Mouse (Mus musculus): Measurements from ENCODE around the gene Stk19. TPM values are rescaled to one million over a fixed set of nuclear protein-coding genes. Genes with fewer than 3 reads are reported as not detected.

Gene Stk19
- polyA plus RNA-seq (2014; fragmentation: Nextera tagmentation; extraction: Ambion mirVana) = 25.9 and 28.8 TPM in 2 replicates

- Histone ChIP-seq H3K4me3 (replicated peaks; ENCODE audit: low read length) (peak within 1 kb of the TSS; percentile 53), H3K36me3 (replicated peaks; ENCODE audit: control insufficient read depth, insufficient read depth) (peaks cover 54% of the 10 kb centered on the region), H3K4me2 (replicated peaks) (peak within 1 kb of the TSS; percentile 93), H3K4me1 (replicated peaks; ENCODE audit: control insufficient read depth, insufficient read depth, low read length) (peaks cover 21% of the 10 kb centered on the region), H3K9ac (peak within 1 kb of the TSS; percentile 65), H3K27me3 (ENCODE audit: control insufficient read depth, insufficient read depth, low read length) (no peaks in the 10 kb centered on the region), H3K9me3 (ENCODE audit: control insufficient read depth, low read length) (no peaks in the 10 kb centered on the region), H3K27ac (peak within 1 kb of the TSS; percentile 70)
- peak; percentile 98 for DNase-seq (ENCODE audit: low spot score)
- ATAC-seq (ENCODE audit: low FRiP score) = peak; percentile 92
- WGBS = 0% methylated on average over 40 of the region's 40 CpGs
Observed at GRCm38 (mm10) chr17:34836856-34837221, at the start of gene Stk19, which contains the start of gene Dxo. TSS of gene Stk19 (minus strand) at chr17:34836945. TSS of gene Dxo (plus strand) at chr17:34837019.

- DNase-seq (ENCODE audit: low spot score) (no peak), ATAC-seq (ENCODE audit: low FRiP score) (no peak)
- no peak overlapping the region for H3K27ac ChIP-seq
- WGBS = 79% methylated on average over 3 of the region's 3 CpGs
- H3K4me3 ChIP-seq (replicated peaks; ENCODE audit: low read length) = no peak overlapping the region
- no peaks in the 10 kb centered on the region for H3K9me3 ChIP-seq (ENCODE audit: control insufficient read depth, low read length)
- H3K27me3 ChIP-seq (ENCODE audit: control insufficient read depth, insufficient read depth, low read length) = no peaks in the 10 kb centered on the region
- H3K36me3 ChIP-seq (replicated peaks; ENCODE audit: control insufficient read depth, insufficient read depth) = no peaks in the 10 kb centered on the region
- no peak overlapping the region for H3K9ac ChIP-seq
- no peaks in the 10 kb centered on the region for H3K4me1 ChIP-seq (replicated peaks; ENCODE audit: control insufficient read depth, insufficient read depth, low read length)
- H3K4me2 ChIP-seq (replicated peaks) = no peak overlapping the region
Observed at GRCm38 (mm10) chr17:34885615-34886014, 48.9 kb upstream of the Stk19 start.

- 91% methylated on average over 6 of the region's 6 CpGs for WGBS
- Histone ChIP-seq H3K4me2 (replicated peaks) (no peak overlapping the region), H3K36me3 (replicated peaks; ENCODE audit: control insufficient read depth, insufficient read depth) (no peaks in the 10 kb centered on the region), H3K27me3 (ENCODE audit: control insufficient read depth, insufficient read depth, low read length) (no peaks in the 10 kb centered on the region), H3K9me3 (ENCODE audit: control insufficient read depth, low read length) (no peaks in the 10 kb centered on the region), H3K9ac (no peak overlapping the region), H3K4me1 (replicated peaks; ENCODE audit: control insufficient read depth, insufficient read depth, low read length) (no peaks in the 10 kb centered on the region), H3K27ac (no peak overlapping the region), H3K4me3 (replicated peaks; ENCODE audit: low read length) (no peak overlapping the region)
- ATAC-seq (ENCODE audit: low FRiP score) (no peak), DNase-seq (ENCODE audit: low spot score) (no peak)
Observed at GRCm38 (mm10) chr17:34884704-34885103, 48.0 kb upstream of the Stk19 start.

GRCm38 (mm10) chr17:34883332-34883731 lies 46.6 kb upstream of the Stk19 start:
- Histone ChIP-seq H3K9me3 (ENCODE audit: control insufficient read depth, low read length) (no peaks in the 10 kb centered on the region), H3K4me1 (replicated peaks; ENCODE audit: control insufficient read depth, insufficient read depth, low read length) (no peaks in the 10 kb centered on the region), H3K27me3 (ENCODE audit: control insufficient read depth, insufficient read depth, low read length) (no peaks in the 10 kb centered on the region), H3K27ac (no peak overlapping the region), H3K4me2 (replicated peaks) (no peak overlapping the region), H3K36me3 (replicated peaks; ENCODE audit: control insufficient read depth, insufficient read depth) (no peaks in the 10 kb centered on the region), H3K4me3 (replicated peaks; ENCODE audit: low read length) (no peak overlapping the region), H3K9ac (no peak overlapping the region)
- ATAC-seq (ENCODE audit: low FRiP score) (no peak), DNase-seq (ENCODE audit: low spot score) (no peak)
- WGBS = 70% methylated on average over 3 of the region's 3 CpGs

- no peaks in the 10 kb centered on the region for H3K36me3 ChIP-seq (replicated peaks; ENCODE audit: control insufficient read depth, insufficient read depth)
- H3K27me3 ChIP-seq (ENCODE audit: control insufficient read depth, insufficient read depth, low read length) = no peaks in the 10 kb centered on the region
- H3K4me2 ChIP-seq (replicated peaks) = no peak within 1 kb of the TSS
- no peak for ATAC-seq (ENCODE audit: low FRiP score)
- H3K4me1 ChIP-seq (replicated peaks; ENCODE audit: control insufficient read depth, insufficient read depth, low read length) = no peaks in the 10 kb centered on the region
- H3K27ac ChIP-seq = no peak within 1 kb of the TSS
- DNase-seq (ENCODE audit: low spot score) = no peak
- H3K4me3 ChIP-seq (replicated peaks; ENCODE audit: low read length) = no peak within 1 kb of the TSS
- WGBS = 9% methylated on average over 15 of the region's 15 CpGs
- H3K9me3 ChIP-seq (ENCODE audit: control insufficient read depth, low read length) = no peaks in the 10 kb centered on the region
- no peak within 1 kb of the TSS for H3K9ac ChIP-seq
Observed at GRCm38 (mm10) chr17:34881683-34882310, 45.1 kb upstream of the Stk19 start, which contains the start of gene Gm20547. TSS of gene Gm20547 (minus strand) at chr17:34882042.

- no peaks in the 10 kb centered on the region for H3K9me3 ChIP-seq (ENCODE audit: control insufficient read depth, low read length)
- DNase-seq (ENCODE audit: low spot score) = no peak
Observed at GRCm38 (mm10) chr17:34881166-34881565, 44.4 kb upstream of the Stk19 start.

DNA sequence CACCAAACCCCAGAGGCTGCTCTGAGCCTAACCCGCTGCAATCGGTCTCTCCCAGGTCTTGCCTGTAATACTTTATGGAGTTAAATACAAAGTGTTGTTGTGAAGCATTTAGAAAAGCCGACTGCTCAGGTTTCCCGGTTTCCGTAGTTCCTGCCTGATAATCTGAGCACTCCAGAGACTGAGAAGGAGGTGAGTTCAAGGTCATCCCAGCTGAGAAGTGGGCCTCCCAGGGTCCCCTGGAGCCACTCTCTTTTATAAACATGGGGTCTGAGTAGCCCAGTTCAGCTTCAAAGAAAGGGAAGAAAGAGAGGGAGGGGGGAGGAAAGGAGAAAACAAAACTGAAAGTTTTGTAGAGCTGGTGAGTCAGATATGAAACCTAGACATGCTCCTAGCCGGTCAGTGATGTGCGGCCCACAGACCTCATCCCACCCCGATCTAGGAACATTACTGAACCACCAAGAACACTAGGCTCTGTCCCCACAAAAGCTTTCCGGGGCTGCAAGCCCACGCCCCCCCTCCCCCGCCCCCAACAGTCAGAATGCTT lies 42.7 kb upstream of the Stk19 start, which contains the start of gene Zbtb12:
Gene Zbtb12 (plus strand): TSS at position 148 of the 544 bp plus-strand sequence.
- Histone ChIP-seq H3K4me3 (replicated peaks; ENCODE audit: low read length) (no peak within 1 kb of the TSS), H3K9me3 (ENCODE audit: control insufficient read depth, low read length) (no peaks in the 10 kb centered on the region), H3K27ac (no peak within 1 kb of the TSS), H3K9ac (no peak within 1 kb of the TSS), H3K27me3 (ENCODE audit: control insufficient read depth, insufficient read depth, low read length) (no peaks in the 10 kb centered on the region), H3K4me2 (replicated peaks) (no peak within 1 kb of the TSS), H3K36me3 (replicated peaks; ENCODE audit: control insufficient read depth, insufficient read depth) (no peaks in the 10 kb centered on the region), H3K4me1 (replicated peaks; ENCODE audit: control insufficient read depth, insufficient read depth, low read length) (no peaks in the 10 kb centered on the region)
- WGBS = 70% methylated on average over 11 of the region's 11 CpGs
- DNase-seq (ENCODE audit: low spot score) (no peak), ATAC-seq (ENCODE audit: low FRiP score) (no peak)

More at GRCm38 (mm10) chr17:34881166-34881565, 44.4 kb upstream of the Stk19 start:
- no peak for ATAC-seq (ENCODE audit: low FRiP score)
- Histone ChIP-seq H3K4me1 (replicated peaks; ENCODE audit: control insufficient read depth, insufficient read depth, low read length) (no peaks in the 10 kb centered on the region), H3K9ac (no peak overlapping the region), H3K36me3 (replicated peaks; ENCODE audit: control insufficient read depth, insufficient read depth) (no peaks in the 10 kb centered on the region), H3K27me3 (ENCODE audit: control insufficient read depth, insufficient read depth, low read length) (no peaks in the 10 kb centered on the region), H3K27ac (no peak overlapping the region), H3K4me3 (replicated peaks; ENCODE audit: low read length) (no peak overlapping the region), H3K4me2 (replicated peaks) (no peak overlapping the region)

DNA sequence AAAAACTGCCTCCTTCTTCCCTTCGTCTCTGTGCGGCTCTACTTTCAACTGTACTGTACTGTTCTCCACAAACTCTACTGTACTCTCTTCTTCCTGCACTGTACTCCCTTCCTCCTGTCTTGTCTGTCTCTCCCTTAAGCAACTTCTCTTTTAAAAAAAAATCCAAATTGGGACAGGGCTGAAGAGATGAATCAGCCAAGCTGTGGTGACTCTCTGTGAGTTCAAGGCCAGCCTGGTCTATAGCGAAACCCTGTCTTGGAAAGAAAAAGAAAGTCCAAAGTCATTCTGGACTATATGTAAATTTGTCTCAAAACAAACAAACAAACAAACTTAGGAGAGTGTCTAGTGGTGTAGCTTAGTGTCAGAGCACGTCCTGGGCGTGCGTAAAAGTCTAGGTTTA lies 37.6 kb upstream of the Stk19 start:
- Histone ChIP-seq H3K9me3 (ENCODE audit: control insufficient read depth, low read length) (no peaks in the 10 kb centered on the region), H3K36me3 (replicated peaks; ENCODE audit: control insufficient read depth, insufficient read depth) (no peaks in the 10 kb centered on the region), H3K27ac (no peak overlapping the region), H3K4me1 (replicated peaks; ENCODE audit: control insufficient read depth, insufficient read depth, low read length) (no peaks in the 10 kb centered on the region), H3K9ac (no peak overlapping the region), H3K27me3 (ENCODE audit: control insufficient read depth, insufficient read depth, low read length) (no peaks in the 10 kb centered on the region), H3K4me2 (replicated peaks) (no peak overlapping the region), H3K4me3 (replicated peaks; ENCODE audit: low read length) (no peak overlapping the region)
- 89% methylated on average over 6 of the region's 6 CpGs for WGBS
- no peak for DNase-seq (ENCODE audit: low spot score)
- no peak for ATAC-seq (ENCODE audit: low FRiP score)

DNA sequence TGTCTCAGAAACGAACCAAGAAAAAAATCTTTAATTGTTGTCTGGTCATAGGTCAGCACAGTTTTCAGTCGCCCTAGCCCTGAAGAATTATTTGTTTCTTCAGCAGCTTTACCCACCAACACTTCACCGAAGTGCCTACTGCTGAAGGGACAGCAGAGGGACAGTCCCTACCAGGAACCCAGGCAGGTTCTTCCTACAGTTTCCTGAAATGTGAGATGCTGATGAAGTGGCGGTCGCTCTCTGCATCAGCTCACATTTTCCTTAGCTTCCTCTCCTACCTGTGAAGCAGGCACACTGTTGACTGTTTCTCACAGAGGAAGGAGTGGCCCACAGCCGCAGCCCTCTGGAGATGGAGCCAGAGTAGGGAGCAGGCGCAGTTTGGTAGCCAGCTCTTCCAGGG lies 29.2 kb upstream of the Stk19 start:
- no peaks in the 10 kb centered on the region for H3K36me3 ChIP-seq (replicated peaks; ENCODE audit: control insufficient read depth, insufficient read depth)
- no peaks in the 10 kb centered on the region for H3K9me3 ChIP-seq (ENCODE audit: control insufficient read depth, low read length)
- DNase-seq (ENCODE audit: low spot score) (no peak), ATAC-seq (ENCODE audit: low FRiP score) (no peak)
- WGBS = 69% methylated on average over 7 of the region's 7 CpGs
- H3K27me3 ChIP-seq (ENCODE audit: control insufficient read depth, insufficient read depth, low read length) = no peaks in the 10 kb centered on the region
- no peaks in the 10 kb centered on the region for H3K4me1 ChIP-seq (replicated peaks; ENCODE audit: control insufficient read depth, insufficient read depth, low read length)
- H3K9ac ChIP-seq = no peak overlapping the region
- no peak overlapping the region for H3K4me3 ChIP-seq (replicated peaks; ENCODE audit: low read length)
- H3K27ac ChIP-seq = no peak overlapping the region
- H3K4me2 ChIP-seq (replicated peaks) = no peak overlapping the region

All from hindbrain, embryonic 14.5 days (tissue).